8 mouse cellular contexts compared by ENCODE assay signal in the genomic region with DNA sequence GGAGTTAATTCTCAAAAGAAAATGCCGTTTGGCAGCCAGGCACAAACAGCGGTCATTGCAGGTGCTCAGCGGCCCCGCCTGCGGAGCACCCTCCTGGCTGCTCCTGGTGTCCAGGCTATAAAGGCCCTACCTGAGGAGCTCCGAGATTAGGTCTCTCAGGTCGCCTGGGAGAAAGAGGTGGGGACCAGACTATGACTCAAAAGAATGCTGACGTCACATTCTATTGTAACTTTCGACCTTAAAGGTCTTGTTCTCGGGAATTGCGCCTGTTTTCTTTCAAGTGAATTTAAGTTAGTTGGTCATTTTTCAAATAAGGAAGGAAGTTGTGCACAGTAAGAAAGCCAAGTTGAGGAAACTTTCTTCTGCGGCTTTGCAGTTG. TPM values are rescaled to one million over a fixed set of nuclear protein-coding genes. Genes with fewer than 3 reads are reported as not detected.
DNase-seq lines count a peak whose midpoint lies in the region; ATAC-seq lines count a peak whose summit lies in the region.

No protein-coding gene starts in this region.

- no peaks in the 10 kb centered on the region for H3K36me3 ChIP-seq in heart, embryonic 15.5 days

- DNase-seq in heart, postnatal 25 days (ENCODE audit: low spot score): no peak
- DNase-seq in brain, adult 2 months (ENCODE audit: low read depth, low spot score): peak; percentile 2
- no peak for DNase-seq in frontal cortex, adult 2 months (ENCODE audit: extremely low spot score in 1 of 2, low spot score in 1 of 2)
- DNase-seq in adrenal gland, postnatal 36 days: no peak
- DNase-seq in thymus, postnatal 14 days: no peak

- WGBS in heart, embryonic 15.5 days: 2% methylated on average over 12 of the region's 12 CpGs

- no peak overlapping the region for H3K9ac ChIP-seq in heart, embryonic 15.5 days

- H3K27me3 ChIP-seq in heart, embryonic 15.5 days: peaks cover 80% of the 10 kb centered on the region

- intact Hi-C loops in heart, postnatal 25 days (cut with DNase I): no loop called here

- H3K9me3 ChIP-seq in heart, embryonic 15.5 days (replicated peaks): no peaks in the 10 kb centered on the region

- H3K4me2 ChIP-seq in heart, embryonic 15.5 days: peak overlapping the region; percentile 96

- H3K4me3 ChIP-seq in heart, embryonic 15.5 days: peak overlapping the region; percentile 65

- ATAC-seq in heart, embryonic 15.5 days (replicated peaks; ENCODE audit: insufficient number of reproducible peaks, insufficient read depth, low FRiP score, low read depth): no peak
- peak; percentile 26 for ATAC-seq in inflammation-experienced regulatory T-cells, adult 6 months
- peak; percentile 44 for ATAC-seq in megakaryocyte progenitor cell, adult 5-6 weeks (replicated peaks; ENCODE audit: poor library complexity)

- 0 out of 2 replicates have a peak overlapping the region, but pooled peaks have one; percentile 25 for H3K27ac ChIP-seq in heart, embryonic 15.5 days

- H3K4me1 ChIP-seq in heart, embryonic 15.5 days (replicated peaks): peaks cover 12% of the 10 kb centered on the region

RNA-seq across cellular contexts. Expression of gene Tes, which starts 0.8 kb away (rescaled TPM):
- 10.0 and 17.2 TPM in 2 replicates for polyA plus RNA-seq in heart, embryonic 15.5 days (2015; fragmentation: Nextera tagmentation; extraction: Ambion mirVana)
- total RNA-seq in heart, postnatal 25 days (2021): 1 to 10 TPM; 3.0 to 3.5 TPM
- 100 to 1,000 TPM; 167 to 201 (median 200) TPM for polyA plus RNA-seq in inflammation-experienced regulatory T-cells, adult 6 months (2017; shearing (Covaris generic))
- 33.8 and 39.7 TPM in 2 replicates for total RNA-seq in megakaryocyte progenitor cell, adult 5-6 weeks (2015)
- total RNA-seq in megakaryocyte progenitor cell, adult 5-6 weeks (2017): 41.6 and 46.1 TPM in 2 replicates
- polyA plus RNA-seq in frontal cortex, adult 2 months (2012; rRNA removed): 5.7 and 5.8 TPM in 2 replicates
- total RNA-seq in adrenal gland, postnatal 36 days (2021): 10 to 100 TPM in 1 of 2 experiments, 1 to 10 TPM in 1; 8.7 to 12.3 TPM
